Mouse (Mus musculus): ENCODE results near the gene Tmem233. TPM values are rescaled to one million over a fixed set of nuclear protein-coding genes. Genes with fewer than 3 reads are reported as not detected.

Tmem233 gene
- total and polyA plus RNA-seq, 3 experiments, result 6.0 TPM; not detected in 2

DNA sequence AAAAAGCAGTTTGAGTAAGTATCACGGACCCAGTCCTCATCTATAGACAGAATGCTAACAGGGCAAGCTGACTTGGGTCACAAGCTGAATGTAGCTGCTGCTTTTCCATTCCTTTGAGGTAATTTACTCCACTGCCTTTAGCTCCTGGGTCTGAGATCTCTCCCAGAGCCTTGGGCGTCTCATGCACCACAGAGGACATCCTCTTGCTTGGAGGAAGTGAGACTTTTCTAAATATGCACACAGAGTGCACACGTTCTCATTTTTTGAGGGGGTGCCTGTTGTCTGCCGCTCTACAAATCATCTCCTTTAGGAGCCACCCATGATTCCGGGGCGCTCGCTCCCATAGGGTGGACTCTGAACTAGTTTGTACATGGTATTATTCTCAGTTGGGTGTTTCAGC, 70.5 kb downstream of the Tmem233 start:
- DNase-seq (ENCODE audit: low read depth, low spot score), result no peak
- Histone ChIP-seq H3K79me2 (ENCODE audit: control insufficient read depth, insufficient read depth, low read length, poor library complexity) (no peaks in the 10 kb centered on the region), H3K9me3 (replicated peaks; ENCODE audit: insufficient read depth, low read length) (no peaks in the 10 kb centered on the region), H3K4me1 (ENCODE audit: control insufficient read depth in 1 of 2, insufficient read depth in 2 of 2, low read length in 2 of 2) (peaks cover under 1 to 7% of the 10 kb centered on the region in 2 experiments; a peak in 3 of 4 replicates), H3K36me3 (ENCODE audit: control insufficient read depth in 1 of 2, insufficient read depth in 2 of 2, low read length in 2 of 2) (peaks cover 2 to 8% of the 10 kb centered on the region in 2 experiments), H3K27me3 (ENCODE audit: control insufficient read depth in 1 of 2, insufficient read depth in 2 of 2, low read length in 2 of 2) (no peaks in the 10 kb centered on the region), H3K9ac (ENCODE audit: control insufficient read depth, low read depth, low read length, poor library complexity, severe bottlenecking) (no peak overlapping the region), H3K4me3 (ENCODE audit: control insufficient read depth in 1 of 2, insufficient read depth in 1 of 2, low read depth in 2 of 2, low read length in 2 of 2) (no peak overlapping the region), H3K27ac (ENCODE audit: control insufficient read depth, low read depth, low read length) (no peak overlapping the region)
- no peak for TF ChIP-seq CHD1 (IDR thresholded peaks at IDR 0.05; ENCODE audit: low read depth, low read length)
- no peak for TF ChIP-seq EP300 (IDR thresholded peaks at IDR 0.05; ENCODE audit: low read depth in 1 of 2, low read length in 2 of 2)
- 0 out of 4 replicates have a peak, but pooled peaks of 1 of the 2 experiments have one; percentile 19 for TF ChIP-seq POLR2A (IDR thresholded peaks at IDR 0.05; ENCODE audit: control insufficient read depth in 1 of 2, insufficient read depth in 1 of 2, low read depth in 1 of 2, low read length in 2 of 2, poor library complexity in 1 of 2)
- TF ChIP-seq MYC (IDR thresholded peaks at IDR 0.05; ENCODE audit: low read depth, low read length), result no peak
- no peak for TF ChIP-seq ZKSCAN1 (IDR thresholded peaks at IDR 0.05; ENCODE audit: low read depth, low read length)

GRCm38 (mm10) chr5:116011700-116012099, 71.3 kb downstream of the Tmem233 start:
- Histone ChIP-seq H3K4me3 (ENCODE audit: control insufficient read depth in 1 of 2, insufficient read depth in 1 of 2, low read depth in 2 of 2, low read length in 2 of 2) (no peak overlapping the region), H3K36me3 (ENCODE audit: control insufficient read depth in 1 of 2, insufficient read depth in 2 of 2, low read length in 2 of 2) (peaks cover 4 to 8% of the 10 kb centered on the region in 2 experiments), H3K4me1 (ENCODE audit: control insufficient read depth in 1 of 2, insufficient read depth in 2 of 2, low read length in 2 of 2) (peaks cover 3 to 15% of the 10 kb centered on the region in 2 experiments; a peak in 3 of 4 replicates), H3K79me2 (ENCODE audit: control insufficient read depth, insufficient read depth, low read length, poor library complexity) (no peaks in the 10 kb centered on the region), H3K9me3 (replicated peaks; ENCODE audit: insufficient read depth, low read length) (no peaks in the 10 kb centered on the region), H3K9ac (ENCODE audit: control insufficient read depth, low read depth, low read length, poor library complexity, severe bottlenecking) (no peak overlapping the region), H3K27me3 (ENCODE audit: control insufficient read depth in 1 of 2, insufficient read depth in 2 of 2, low read length in 2 of 2) (no peaks in the 10 kb centered on the region), H3K27ac (ENCODE audit: control insufficient read depth, low read depth, low read length) (no peak overlapping the region)
- no peak for DNase-seq (ENCODE audit: low read depth, low spot score)
- TF ChIP-seq TBP (IDR thresholded peaks at IDR 0.05; ENCODE audit: low read depth, low read length) (no peak), MAZ (IDR thresholded peaks at IDR 0.05; ENCODE audit: low read depth, low read length) (no peak), HCFC1 (IDR thresholded peaks at IDR 0.05; ENCODE audit: low read depth, low read length) (no peak), EP300 (IDR thresholded peaks at IDR 0.05; ENCODE audit: low read depth in 1 of 2, low read length in 2 of 2) (no peak), POLR2AphosphoS2 (IDR thresholded peaks at IDR 0.05; ENCODE audit: low read length) (no peak), NELFE (IDR thresholded peaks at IDR 0.05; ENCODE audit: low read depth, low read length) (no peak), KAT2A (conservative IDR thresholded peaks at IDR 0.05; ENCODE audit: low read depth, low read length) (no peak), MYB (IDR thresholded peaks at IDR 0.05; ENCODE audit: low read depth, low read length) (no peak), SMC3 (IDR thresholded peaks at IDR 0.05; ENCODE audit: low read depth, low read length) (no peak), CTCF (IDR thresholded peaks at IDR 0.05 in 2 of 3, conservative IDR thresholded peaks at IDR 0.05 in 1 of 3; ENCODE audit: control insufficient read depth in 1 of 3, insufficient read depth in 1 of 3, low read depth in 2 of 3, low read length in 3 of 3, poor library complexity in 1 of 3, severe bottlenecking in 1 of 3) (no peak), MAFK (IDR thresholded peaks at IDR 0.05; ENCODE audit: borderline replicate concordance, low read depth, low read length) (no peak), SIN3A (IDR thresholded peaks at IDR 0.05; ENCODE audit: low read length) (no peak), ETS1 (IDR thresholded peaks at IDR 0.05; ENCODE audit: low read depth, low read length) (no peak), POLR2AphosphoS5 (IDR thresholded peaks at IDR 0.05; ENCODE audit: borderline replicate concordance, low read depth, low read length) (no peak), MAX (IDR thresholded peaks at IDR 0.05; ENCODE audit: low read length) (no peak), GATA1 (IDR thresholded peaks at IDR 0.05; ENCODE audit: low read depth, low read length) (no peak), ZC3H11A (IDR thresholded peaks at IDR 0.05; ENCODE audit: low read depth, low read length) (no peak), CHD2 (IDR thresholded peaks at IDR 0.05; ENCODE audit: low read length) (no peak), MEF2A (IDR thresholded peaks at IDR 0.05; ENCODE audit: extremely low read depth, insufficient replicate concordance, low read depth, low read length, poor library complexity, severe bottlenecking) (no peak), RCOR1 (IDR thresholded peaks at IDR 0.05; ENCODE audit: low read depth, low read length) (no peak)
